Mouse (Mus musculus) hematopoietic stem cell, adult 5-6 weeks (primary cell): ENCODE results near the gene Kat6b. TPM values are rescaled to one million over a fixed set of nuclear protein-coding genes. Genes with fewer than 3 reads are reported as not detected.
A peak's percentile ranks its signal among the peaks of the same experiment; 100 is the strongest.

ENCODE experiments used
- ATAC-seq, 2 experiments: fragments of 125-278 bp in 1 of 2; replicated peaks in 1 of 2; 2 replicates each; pipeline ENCODE4 v1.8.0; 2016 to 2017; ENCODE audit warnings: inconsistent platforms in 2 of 2, mild to moderate bottlenecking in 2 of 2, moderate number of reproducible peaks in 2 of 2, low read depth in 1 of 2, moderate TSS enrichment in 1 of 2; ENCODE audit not compliant: low FRiP score in 2 of 2, poor library complexity in 2 of 2, severe bottlenecking in 2 of 2, insufficient read depth in 1 of 2, low TSS enrichment in 1 of 2
- total RNA-seq: library from RNA; stranded (forward); fragments of 172-1452, 232-1000 nt; gene quantifications from 2 replicates; pipeline ENCODE4 v1.2.3, GENCODE M21; 2017

Gene Kat6b
- total RNA-seq, 1 experiment from 2014 or later, result 22.0 TPM

DNA sequence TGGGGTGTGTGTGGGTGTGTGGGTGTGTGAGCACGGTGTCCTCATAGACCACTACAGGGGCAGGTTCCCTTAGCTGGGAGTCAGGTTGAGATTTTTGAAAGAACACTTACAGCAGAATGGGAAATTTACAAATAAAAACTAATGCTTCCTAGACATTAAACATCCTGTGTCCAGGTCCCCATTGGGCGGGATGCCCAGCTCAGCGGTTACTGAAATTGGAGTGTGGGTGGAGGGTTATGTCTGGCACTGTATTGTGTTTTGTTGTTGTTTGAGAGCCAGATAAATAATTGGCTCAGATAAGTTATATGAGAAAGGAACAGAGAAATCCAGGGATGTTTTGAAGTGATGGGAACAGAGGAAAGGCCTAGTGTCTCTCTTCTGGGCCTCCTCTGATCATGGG is 209.8 kb downstream of the Kat6b start:
- no peak for ATAC-seq

DNA sequence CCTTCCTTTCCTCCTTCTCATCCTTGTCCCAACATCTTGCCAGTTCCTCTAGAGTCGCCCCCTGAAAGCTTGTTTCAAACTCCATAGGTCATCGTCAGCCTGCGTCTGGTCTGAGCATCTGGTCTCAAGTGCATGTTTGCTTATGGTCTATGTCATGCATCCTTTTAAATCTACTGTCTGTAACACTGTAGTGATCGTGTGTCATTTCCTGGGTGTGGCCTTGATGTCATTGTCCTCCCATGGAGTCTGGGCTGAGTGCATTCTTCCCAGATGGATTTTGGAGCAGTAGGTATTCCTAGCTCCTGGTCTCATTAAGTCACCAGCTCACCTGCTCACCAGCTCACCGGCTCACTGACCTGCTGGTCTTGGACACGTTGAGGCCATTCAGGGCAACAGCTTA is 213.8 kb downstream of the Kat6b start:
- ATAC-seq, result no peak

DNA sequence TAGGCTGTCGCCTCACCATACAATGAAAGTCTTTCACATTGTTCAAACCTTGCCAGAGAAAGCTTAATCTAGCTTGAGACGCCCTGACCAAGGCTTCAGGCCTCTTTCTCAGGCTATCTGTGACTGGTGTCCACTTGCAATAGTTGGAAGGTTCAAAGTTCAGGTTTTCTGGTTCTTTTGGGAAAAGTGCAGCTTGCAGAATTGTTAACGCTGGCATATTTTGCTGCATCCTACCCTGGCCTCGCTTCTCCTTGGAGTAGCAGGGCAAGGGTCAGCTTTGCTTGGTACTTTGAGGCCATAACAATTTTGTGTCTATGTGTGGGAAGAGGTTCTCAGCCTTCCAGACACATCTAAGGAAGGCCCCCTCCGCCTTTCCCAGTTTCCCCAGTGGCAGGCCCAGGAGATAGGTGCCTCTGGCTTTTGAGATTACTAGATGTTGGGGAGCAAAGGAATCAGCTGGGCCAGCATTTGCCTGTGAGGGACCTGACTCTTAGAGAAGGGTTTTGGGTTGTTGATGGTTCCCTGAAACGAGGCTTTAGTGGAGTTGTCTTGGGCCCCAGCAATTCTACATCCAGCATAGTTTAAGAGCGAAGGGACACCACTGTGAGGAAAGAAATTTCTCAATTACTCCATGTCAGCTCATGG is 215.1 kb downstream of the Kat6b start:
- ATAC-seq, result no peak

DNA sequence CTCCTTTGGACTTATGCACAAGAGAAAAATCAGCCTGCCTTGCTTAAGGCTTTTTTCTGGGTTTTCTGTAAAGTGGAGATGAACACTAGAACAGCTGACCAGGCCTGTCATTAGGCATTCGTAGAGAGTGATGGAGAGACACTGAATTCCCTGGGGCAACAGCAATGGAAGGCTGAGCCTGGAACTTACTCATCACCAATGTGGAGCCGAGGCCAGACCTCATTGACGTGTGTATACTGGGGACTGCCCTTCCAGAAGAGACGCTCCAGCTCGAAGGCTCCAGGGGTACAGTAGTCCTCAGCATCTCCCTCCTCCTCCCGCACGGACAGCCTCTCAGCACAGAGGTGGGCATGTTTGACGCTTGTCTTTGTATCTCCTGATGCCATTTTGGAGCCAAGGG is 221.5 kb downstream of the Kat6b start:
- no peak for ATAC-seq

DNA sequence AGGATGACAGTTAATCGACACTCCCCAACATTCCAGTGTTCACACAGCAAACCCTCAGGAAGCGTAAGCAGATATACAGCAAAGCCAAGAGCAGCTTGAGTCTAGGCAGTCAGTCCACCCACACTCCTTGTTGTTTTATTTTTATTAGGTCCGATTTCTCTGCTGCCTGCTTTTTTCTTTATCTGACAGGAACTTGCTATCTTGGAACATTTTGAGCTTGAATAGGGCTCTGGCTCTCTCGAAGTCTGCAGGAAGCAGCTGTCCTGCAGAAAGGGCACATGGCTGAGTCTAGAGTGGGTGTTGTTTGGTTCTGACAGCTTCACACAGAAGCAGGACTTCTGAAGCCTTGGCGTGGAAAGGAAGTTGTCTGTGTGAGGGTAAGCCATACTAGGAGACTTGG is 222.0 kb downstream of the Kat6b start:
- peak; percentile 15 to 35; a peak in 1 of 4 replicates for ATAC-seq

DNA sequence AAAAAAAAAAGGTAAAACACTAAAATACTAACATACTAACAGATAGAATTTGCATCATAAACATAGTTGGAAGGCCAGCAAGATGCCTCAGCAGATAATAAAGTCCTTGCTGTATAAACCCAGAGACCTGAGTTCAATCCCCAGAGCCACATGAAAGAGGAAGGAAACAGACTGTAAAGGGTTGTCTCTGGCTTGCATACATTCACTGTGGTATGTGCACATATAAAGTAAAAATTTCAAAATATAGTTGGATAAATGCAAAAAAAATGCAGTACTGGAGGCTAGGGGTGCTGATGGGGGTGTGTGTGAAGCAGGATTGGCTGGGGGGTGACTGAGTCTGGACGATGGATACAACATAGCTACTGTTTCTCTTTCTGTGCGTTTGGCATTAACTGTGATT is 224.2 kb downstream of the Kat6b start:
- ATAC-seq, result no peak

DNA sequence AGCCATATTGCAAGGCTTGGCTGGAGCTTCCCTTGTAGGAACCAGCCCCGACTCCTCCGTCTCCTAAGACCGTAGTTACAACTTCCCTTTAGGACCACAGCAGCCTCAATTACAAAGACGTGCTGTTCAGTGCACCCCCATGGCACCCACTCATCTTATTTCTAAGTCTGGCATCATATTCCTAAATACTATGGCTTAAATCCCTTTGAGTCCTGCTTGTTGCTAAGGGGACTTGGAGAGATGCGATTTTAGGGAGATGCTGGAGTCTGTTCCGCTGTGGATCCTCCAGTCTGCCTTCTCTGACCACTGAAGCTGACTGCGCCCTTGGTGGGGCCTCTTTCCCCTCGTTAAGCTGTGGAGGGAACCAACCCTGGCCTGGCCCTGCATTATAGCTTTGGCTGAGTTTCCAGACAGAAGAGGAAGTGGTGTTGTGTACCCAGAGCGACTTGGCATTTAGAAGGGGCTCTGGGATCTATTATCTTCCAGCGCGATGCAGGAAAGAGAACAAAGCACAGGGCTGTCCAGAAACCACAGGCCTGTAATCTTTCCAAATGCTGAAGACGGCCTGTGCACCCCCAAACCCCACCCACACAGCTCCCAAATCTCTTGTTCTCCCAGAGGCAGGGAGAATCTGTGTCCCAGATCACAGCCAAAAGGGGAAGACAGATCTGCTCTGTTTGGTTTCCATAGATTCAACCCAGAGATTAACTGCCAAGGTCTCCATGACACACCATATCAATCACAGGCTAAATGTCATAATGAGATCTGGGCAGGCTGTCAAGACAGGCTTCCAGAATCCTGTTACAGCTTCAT is 225.7 kb downstream of the Kat6b start:
- peak; percentile 89 to 95 for ATAC-seq

DNA sequence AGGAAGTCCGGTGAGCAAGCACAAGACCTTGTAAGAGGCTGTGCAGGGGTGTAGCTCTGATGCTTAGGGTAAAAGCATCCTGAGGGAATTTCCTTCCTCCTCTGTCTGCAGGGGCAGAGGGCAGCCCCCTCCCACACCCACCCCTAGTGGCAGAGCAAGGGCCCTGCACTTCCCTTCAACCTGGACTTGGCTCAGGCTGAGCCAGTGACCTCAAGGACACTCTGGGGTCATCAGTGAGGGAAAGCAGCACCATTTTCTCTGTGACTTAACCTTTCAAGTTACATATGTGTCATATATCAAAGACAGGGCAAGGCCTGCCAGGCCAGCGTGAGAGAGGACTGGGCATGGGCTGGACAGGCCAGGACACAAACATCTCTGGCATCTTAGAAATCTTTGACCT is 228.3 kb downstream of the Kat6b start:
- no peak for ATAC-seq

DNA sequence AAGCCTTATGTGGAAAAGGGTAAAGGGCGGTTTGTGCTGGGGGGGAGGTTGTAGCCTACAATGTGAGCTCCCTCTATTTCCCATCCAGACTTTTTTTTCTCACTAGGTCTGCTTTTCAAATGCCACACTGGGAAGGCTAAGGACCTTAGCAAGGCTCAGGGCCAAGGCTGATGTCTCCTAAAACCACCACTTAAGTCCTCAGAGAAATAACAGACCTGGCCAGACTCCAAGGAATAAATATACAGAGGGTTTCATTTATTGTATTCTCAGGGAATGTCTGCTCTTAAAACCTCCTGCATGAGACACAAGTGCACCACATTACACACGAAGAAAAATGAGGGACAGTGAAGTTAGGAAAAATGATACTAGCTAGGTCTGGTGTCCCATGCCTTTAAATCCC is 230.0 kb downstream of the Kat6b start:
- no peak for ATAC-seq

DNA sequence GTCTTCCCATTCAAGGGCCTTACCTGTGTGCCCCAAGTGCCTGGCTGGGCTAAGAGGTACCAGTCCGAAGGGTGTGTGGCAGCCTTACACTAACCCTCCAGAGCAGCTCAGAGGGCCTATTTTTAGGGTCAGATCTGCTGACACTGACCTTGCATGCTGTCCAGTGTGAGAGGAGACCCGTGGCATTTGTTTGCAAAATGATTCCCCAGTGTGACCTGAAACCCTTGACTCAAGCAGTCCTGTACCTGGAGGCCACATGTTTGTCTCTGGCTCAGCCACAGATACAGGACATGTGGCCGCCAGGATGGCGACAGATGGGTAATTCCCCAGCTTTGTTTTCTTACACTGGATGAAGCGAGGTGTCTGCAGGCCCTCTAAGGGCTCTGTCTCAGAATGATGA is 233.3 kb downstream of the Kat6b start, which contains the start of gene Dupd1:
Gene Dupd1 (minus strand): TSS at position 91 of the 400 bp plus-strand sequence.
- ATAC-seq, result no peak

DNA sequence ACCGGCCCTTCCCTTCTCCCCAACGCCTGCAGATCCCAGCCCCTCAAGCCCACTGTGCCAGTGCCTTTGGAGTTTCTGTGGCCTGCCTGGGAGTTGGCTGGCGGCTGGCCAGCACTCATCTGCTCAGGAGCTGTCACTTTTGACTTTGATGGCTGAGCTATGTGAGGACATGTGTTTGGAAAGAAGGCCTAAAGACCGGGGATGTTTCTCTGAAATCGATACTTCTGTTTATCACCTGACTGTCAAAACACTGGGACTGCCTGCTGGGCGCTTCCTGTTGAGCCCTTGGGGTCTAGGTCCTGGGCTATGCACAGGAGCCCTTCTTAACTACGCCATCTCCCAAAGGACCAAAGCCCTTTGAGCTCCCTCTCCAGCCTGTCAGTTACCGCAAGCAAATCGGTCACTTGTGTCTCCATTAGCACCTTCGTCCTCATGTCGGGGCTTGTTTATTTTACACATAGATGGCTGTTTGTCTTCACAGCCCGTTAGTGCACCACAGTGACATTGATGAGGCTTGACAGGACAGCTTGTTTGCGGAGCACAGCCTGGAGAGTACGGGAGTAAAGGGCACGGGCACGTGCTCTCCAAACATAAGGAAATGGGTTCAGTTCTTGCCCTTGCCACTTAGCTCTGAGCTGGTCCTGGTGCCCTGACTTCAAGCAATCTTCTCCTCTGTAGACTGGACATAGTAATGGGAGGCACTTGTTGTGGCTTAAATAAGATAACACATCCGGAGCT is 238.6 kb downstream of the Kat6b start:
- ATAC-seq, result no peak

DNA sequence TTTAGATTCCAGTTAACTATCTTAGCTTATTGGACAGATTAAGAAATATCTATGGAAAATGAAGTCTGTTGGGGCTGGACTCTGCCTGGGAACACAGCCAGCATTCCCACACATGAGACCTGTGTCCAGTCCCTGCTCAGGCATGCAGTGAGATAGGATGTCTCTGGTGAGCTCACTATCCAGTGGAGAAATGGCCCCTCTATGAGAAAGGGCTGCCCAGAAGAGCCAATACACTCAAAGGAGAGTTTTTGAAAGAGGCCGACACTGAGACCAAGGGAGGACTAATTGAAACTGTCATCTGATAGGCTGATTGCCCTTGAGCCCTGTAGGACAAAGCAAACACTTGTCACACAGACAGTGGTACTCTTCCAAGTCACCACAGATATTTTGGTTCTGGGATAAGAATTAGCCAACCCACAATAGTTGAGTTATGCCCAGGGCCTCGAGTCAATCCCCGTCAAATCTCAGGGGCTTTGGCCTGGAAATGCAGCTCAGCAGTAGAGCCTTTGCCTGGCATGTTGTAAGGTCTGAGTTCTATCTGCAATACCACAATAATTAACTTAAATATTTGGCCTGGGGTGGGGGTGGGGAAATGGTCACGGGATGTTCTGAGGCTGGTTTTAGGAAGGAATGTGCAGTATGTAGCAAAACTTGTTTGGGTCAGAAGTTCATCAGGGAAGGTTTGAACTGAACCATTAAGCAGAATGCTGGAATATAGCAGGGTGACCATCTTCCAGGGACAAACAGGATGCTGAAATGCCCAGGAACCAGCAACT is 239.4 kb downstream of the Kat6b start:
- ATAC-seq, result no peak

Other genes starting within 250 kb of the Kat6b start
- gene Dupd1, start 233.1 kb downstream of the Kat6b start, total RNA-seq, result not detected in 2 replicates